Mouse (Mus musculus): ENCODE results near the gene Otud3. TPM values are rescaled to one million over a fixed set of nuclear protein-coding genes. Genes with fewer than 3 reads are reported as not detected.
"Not testable (repeated sequence)": the region's sequence is repeated elsewhere in the genome, so short reads cannot be mapped to it uniquely, and the experiment has no call there.

Otud3 gene
- total RNA-seq, 2 experiments from 2014 or later = 12.3 to 13.1 TPM

GRCm38 (mm10) chr4:138893789-138894188 lies 20.0 kb downstream of the Otud3 start:
- not testable (repeated sequence) for DNase-seq (ENCODE audit: low spot score in 2 of 2)

DNA sequence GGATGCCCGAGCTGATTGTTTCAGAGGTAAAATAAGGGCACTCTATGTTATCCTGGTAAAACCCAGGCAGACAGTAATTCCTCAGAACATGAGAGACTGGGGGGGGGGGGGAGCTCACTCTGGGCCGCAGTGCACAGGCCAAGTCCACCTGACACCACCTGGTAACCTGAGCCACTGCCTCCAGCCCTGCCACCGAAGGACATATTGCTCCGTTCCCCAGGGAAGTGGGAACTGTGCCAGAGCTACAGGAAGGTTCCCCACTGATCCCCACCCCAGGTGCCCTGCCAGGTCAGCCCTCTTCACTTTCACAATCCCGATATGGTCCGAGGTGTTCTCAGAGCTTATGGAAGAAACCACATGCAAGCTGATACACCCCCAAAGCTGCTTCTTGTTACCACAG lies 21.1 kb downstream of the Otud3 start:
- no peak for DNase-seq (ENCODE audit: low spot score in 2 of 2)

GRCm38 (mm10) chr4:138889635-138890034 lies 24.1 kb downstream of the Otud3 start:
- DNase-seq (ENCODE audit: low spot score in 2 of 2) = no peak

DNA sequence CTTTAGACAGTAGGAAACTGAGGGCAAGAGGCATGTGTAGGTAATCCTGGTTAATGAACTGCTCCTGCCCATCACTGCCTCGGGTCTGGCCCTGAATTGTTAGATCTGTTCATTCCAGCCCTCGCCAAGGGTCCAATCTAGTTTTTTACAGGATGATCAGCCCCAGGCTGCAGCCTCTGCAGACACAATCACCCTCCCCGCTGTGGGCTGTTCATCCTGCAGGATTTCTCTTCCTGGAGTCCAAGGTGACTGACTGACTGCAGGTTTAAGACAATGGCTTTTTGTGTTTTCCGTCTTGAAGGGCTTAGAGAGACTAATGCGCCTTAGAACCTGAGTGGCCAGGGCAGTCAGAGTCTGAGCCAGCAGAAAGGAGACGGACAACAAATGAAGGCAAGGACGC lies 24.6 kb downstream of the Otud3 start:
- no peak for DNase-seq (ENCODE audit: low spot score in 2 of 2)

DNA sequence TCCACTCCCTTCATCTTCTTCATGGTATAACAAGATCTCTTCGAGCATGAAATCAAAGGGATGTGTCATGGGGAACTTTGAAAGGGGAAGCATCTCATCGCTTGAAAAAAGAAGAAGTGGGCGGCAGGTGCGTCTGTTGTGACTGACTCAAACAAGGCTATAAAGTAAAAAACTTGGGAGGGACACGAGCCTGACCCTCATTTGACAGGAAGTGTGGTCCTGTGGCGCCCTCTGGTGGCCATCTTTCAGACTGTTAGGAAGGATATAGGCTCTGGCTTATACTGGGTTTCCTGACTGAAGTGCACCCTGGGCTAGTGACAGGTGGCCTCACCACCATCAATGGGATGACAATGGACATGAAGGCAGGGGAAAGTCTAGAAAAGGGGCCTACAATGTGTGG lies 29.5 kb downstream of the Otud3 start:
- DNase-seq (ENCODE audit: low spot score in 2 of 2) = peak; percentile 83 to 90

GRCm38 (mm10) chr4:138882179-138882578 lies 31.6 kb downstream of the Otud3 start:
- no peak for DNase-seq (ENCODE audit: low spot score in 2 of 2)

- no peak for DNase-seq (ENCODE audit: low spot score in 2 of 2)
Observed at GRCm38 (mm10) chr4:138880811-138881584, 32.7 kb downstream of the Otud3 start.

GRCm38 (mm10) chr4:138879808-138880207 lies 33.9 kb downstream of the Otud3 start:
- DNase-seq (ENCODE audit: low spot score in 2 of 2) = no peak

GRCm38 (mm10) chr4:138878783-138879182 lies 35.0 kb downstream of the Otud3 start:
- DNase-seq (ENCODE audit: low spot score in 2 of 2) = no peak

DNA sequence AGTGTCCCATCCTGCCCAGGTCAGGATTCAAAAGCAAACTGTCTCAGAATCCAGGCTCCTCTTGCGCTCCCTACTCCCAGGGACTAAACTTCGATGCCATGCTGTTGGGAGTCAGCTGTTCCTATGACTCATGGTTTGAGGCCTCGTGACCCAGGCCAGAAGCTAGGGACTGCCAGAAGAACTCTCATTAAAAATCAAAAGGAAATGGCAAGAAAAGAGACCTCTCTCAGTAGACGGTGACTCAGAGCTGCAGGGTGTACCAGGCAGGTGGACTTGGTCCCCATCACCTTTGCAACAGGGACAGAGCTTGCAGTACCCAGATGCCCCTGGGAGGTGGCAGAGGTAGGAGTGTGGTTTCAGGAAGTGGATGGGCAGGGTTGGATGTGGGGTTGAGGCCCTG lies 36.0 kb downstream of the Otud3 start, which contains the start of gene Pla2g2e:
Gene Pla2g2e, plus strand, starts transcription at position 212 of the 400 bp plus-strand sequence.
- no peak for DNase-seq (ENCODE audit: low spot score in 2 of 2)

DNA sequence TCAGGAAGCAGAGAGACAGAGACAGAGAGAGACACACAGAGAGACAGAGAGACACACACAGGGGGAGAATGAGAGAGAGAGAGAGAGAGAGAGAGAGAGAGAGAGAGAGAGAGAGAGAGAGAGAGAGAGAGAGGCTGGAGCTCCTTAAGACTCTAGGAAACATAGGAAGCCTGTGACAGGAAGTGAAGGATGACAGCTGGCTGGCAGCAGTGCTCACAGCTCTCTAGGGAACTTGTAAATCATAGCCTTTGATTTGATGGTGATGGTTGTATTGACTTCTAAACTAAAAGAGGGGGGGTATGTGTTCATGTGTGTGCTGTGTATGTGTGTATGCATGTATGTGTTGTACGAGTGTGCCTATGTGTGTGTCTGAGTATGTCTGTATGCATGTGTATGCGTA lies 37.8 kb downstream of the Otud3 start:
- DNase-seq (ENCODE audit: low spot score in 2 of 2) = no peak

GRCm38 (mm10) chr4:138875275-138875674 lies 38.5 kb downstream of the Otud3 start:
- not testable (repeated sequence) for DNase-seq (ENCODE audit: low spot score in 2 of 2)

- DNase-seq (ENCODE audit: low spot score in 2 of 2) = no peak
Observed at GRCm38 (mm10) chr4:138873864-138874263, 39.9 kb downstream of the Otud3 start, which contains the start of gene Gm13030. Gene Gm13030 (minus strand): TSS chr4:138873964.

DNA sequence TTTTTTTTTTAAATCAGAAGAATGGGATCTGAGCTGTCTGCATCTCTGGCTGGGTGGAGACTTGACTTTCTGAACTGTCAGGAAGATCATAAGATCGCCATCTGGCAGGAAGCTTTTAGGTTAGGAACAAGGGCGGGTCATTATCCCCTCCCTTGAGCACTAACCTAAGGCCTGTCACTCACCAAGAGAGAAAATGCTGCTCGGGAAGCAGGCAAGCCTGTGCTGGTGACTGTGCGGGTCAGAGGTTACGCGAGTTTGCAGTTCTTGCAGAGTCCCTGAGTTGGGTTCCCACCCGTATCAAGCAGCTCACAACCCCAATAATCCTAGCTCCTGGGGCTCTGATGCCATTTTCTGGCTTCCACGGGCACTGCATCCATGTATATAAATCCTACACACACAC lies 45.1 kb downstream of the Otud3 start:
- no peak for DNase-seq (ENCODE audit: low spot score in 2 of 2)

DNA sequence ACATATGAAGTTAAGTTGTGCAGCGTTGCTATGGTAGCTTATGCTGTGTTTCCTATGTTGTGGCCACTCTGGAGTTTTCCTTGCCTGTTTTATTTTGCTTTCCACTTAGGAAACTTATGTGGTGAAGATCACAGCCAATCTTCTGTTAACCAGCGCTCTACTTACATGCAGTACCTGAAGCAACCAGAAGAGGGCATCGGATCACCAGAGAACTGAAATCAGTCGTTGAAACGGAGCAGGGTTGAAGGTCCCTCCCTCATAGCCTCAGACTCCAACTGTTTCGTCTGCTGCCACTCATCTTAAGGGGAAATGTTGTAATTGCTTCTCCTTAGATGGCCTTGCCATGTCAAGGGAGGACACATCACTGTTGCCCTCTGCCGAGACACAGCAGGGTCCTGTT lies 47.3 kb downstream of the Otud3 start:
- peak; percentile 72 to 79 for DNase-seq (ENCODE audit: low spot score in 2 of 2)

- no peak for DNase-seq (ENCODE audit: low spot score in 2 of 2)
Observed at GRCm38 (mm10) chr4:138865991-138866390, 47.8 kb downstream of the Otud3 start.

DNA sequence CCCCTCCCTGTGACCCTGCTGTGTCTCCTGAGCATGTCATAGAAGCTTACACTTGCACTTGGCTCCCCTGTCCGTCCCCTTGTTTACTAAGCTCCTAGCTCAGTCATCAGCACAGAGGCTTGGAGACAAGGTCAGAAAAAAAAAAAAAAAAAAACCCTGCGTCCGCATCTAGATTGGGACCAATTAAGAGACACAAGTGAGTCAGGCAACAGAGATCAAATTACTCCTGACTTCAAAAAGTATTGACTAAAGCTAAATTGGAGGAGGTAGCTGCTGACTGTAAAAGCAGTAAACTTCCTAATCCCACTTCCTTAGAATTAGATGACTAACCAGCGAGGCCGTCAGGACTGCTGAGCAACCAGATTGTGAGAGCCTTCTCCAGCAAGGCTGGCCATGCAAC lies 48.7 kb downstream of the Otud3 start:
- no peak for DNase-seq (ENCODE audit: low spot score in 2 of 2)

- no peak for DNase-seq (ENCODE audit: low spot score in 2 of 2)
Observed at GRCm38 (mm10) chr4:138863344-138863998, 50.3 kb downstream of the Otud3 start, which contains the start of gene Pla2g5. Gene Pla2g5 (minus strand): TSS chr4:138863482.

GRCm38 (mm10) chr4:138859728-138860127 lies 54.0 kb downstream of the Otud3 start:
- DNase-seq (ENCODE audit: low spot score in 2 of 2) = peak; percentile 62 to 63

GRCm38 (mm10) chr4:138859245-138859644 lies 54.5 kb downstream of the Otud3 start:
- no peak for DNase-seq (ENCODE audit: low spot score in 2 of 2)

DNA sequence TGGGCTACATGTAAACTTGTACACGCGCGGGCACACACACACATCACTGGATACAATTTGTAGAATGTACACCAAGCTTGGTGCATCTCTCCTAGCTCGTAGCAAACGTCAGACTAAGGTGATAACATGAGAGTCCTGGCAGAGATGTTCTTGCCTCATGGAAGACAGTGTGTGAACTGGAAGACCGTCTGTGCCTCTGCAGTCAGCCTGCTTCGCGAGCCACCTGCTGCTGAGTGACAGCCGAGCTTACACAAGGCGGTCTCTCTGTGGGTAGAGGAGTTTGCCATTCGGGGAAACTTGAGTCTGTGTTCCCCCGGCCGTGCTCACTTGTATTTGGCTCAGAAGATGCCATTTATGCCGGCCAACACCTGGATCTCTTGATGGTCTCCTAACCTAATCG lies 55.3 kb downstream of the Otud3 start:
- no peak for DNase-seq (ENCODE audit: low spot score in 2 of 2)

DNA sequence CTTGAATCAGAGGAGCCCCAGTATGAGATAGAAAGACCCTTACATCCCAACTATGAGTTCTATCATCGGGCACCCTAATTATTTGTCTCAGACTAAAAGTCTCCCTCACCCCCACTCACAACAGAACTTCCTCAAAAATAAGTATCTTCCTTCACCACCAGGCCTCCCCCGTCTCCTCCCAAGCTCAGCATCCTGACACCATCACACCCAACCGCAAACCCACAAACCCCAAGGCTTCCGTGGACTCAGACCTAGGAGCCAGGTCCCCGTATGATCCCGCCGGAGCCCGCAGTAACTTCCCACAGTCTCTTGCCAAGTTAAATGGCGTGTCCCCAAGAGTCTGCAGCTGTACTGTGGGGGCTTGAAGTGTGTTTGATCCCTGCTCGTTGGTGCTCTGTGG lies 56.2 kb downstream of the Otud3 start:
- no peak for DNase-seq (ENCODE audit: low spot score in 2 of 2)
